Mouse (Mus musculus) cerebellum, adult 18-20 months (tissue): ENCODE measurements around the gene Foxj2.
A peak's percentile ranks its signal among the peaks of the same experiment; 100 is the strongest.

ENCODE experiments used
- DNase-seq, 2 experiments: peaks; one replicate each; pipeline ENCODE4 v3.0.0; 2021

Gene Foxj2

GRCm38 (mm10) chr6:122819306-122820070 lies at the start of gene Foxj2:
Gene Foxj2 (plus strand): TSS chr6:122819914.
- peak; percentile 67 to 86 for DNase-seq

- DNase-seq = peak in 1 of 2 experiments; percentile 51
Observed at GRCm38 (mm10) chr6:122770760-122771315, 48.9 kb upstream of the Foxj2 start.

- DNase-seq = no peak
Observed at GRCm38 (mm10) chr6:122772701-122773100, 47.0 kb upstream of the Foxj2 start.

GRCm38 (mm10) chr6:122774345-122774744 lies 45.4 kb upstream of the Foxj2 start:
- no peak for DNase-seq

GRCm38 (mm10) chr6:122776040-122776439 lies 43.7 kb upstream of the Foxj2 start:
- DNase-seq = no peak

- DNase-seq = no peak
Observed at GRCm38 (mm10) chr6:122779916-122780315, 39.8 kb upstream of the Foxj2 start.

- DNase-seq = no peak
Observed at GRCm38 (mm10) chr6:122781167-122781566, 38.5 kb upstream of the Foxj2 start.

DNA sequence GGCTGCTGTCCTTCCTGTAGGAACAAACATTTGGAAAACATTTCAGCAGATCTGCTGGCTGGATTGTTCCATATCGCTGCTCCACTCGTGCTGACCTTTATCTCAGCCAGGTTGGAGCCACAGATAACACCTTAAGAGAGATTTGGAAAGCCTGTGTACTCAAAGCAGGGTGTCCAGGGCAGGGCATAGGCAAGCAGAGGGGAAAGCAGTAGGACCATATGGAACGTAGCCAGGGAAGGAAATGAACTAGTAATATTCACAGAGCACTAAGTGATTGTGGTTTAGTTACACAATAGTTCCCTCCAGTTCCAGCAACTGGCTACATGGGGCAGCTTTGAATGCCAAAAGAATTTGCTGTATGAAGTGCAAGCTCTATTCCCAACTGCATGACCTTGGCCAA lies 37.5 kb upstream of the Foxj2 start:
- DNase-seq = peak; percentile 56 to 63

DNA sequence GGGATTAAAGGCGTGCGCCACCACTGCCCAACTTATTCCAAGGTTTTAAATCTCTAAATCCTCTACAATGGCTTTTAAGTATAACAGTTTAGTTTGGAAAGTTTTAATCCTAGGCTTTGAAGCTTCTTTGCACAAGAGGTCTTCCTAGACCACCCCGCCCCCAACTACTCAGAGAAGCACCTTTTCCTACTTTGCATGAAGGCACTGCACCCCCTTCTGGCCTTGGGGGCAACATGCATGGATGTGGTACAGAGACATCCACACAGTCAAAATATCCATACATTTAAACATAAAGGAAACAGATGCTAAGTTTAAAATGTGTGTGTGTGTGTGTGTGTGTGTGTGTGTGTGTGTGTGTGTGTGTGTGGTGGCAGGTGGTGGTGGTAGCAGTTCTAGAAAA lies 34.8 kb upstream of the Foxj2 start:
- peak; percentile 54 to 58 for DNase-seq

- peak; percentile 85 for DNase-seq
Observed at GRCm38 (mm10) chr6:122786275-122786674, 33.4 kb upstream of the Foxj2 start.

- peak; percentile 41 to 50 for DNase-seq
Observed at GRCm38 (mm10) chr6:122795254-122795935, 24.3 kb upstream of the Foxj2 start.

DNA sequence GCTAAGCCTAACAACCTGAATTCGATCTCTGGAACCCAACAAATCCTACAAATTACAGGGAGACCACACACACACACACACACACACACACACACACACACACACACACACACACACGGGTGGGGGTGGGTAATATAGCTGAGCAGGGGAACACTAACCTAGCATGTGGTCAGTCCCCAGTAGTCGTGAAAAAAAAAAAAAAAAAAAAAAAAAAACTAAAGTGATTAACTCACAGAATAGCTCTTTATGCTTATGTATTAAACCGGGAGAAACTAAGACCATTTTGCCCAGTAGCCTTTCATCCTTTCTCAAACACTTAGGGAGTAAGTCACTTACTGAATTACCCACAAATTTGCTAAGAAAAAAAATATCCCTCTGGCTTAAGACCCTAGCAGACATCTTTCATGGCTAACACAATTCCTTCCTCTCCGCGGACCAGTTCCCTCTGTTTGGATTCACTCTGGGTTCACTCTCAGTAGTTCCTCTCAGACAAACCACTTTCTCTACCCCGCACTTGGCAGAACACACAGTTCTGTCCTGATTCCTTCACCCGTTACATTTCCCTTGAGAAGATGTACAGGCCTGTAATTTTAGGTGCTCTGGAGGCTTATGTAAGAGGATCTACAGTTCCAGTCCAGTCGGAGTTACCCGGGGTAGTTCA lies 18.9 kb upstream of the Foxj2 start:
- peak in 1 of 2 experiments; percentile 40 for DNase-seq

DNA sequence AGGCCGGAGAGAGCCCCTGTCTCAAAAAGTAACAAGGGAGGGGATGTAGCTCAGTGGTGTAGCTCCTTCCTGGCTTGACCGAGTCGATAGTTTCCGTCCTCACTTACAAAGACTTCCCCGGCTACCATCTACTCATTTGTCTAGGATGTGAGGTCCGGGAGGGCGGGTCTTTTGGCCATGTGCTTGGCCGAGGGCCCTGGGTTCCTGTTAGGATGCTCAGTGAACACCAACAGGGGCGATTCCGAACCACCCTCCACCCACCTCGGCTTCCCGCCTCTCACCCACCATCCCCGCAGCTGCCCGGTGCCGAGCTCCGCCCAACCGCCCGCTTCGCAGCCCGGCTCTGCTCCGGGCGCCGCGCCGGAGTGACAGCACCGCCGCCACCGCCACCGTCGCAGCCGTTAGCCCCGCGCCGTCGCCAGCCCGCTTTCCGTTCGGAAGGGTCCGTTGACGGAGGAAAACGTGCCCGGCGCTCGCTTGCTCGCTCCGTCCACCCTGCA lies 18.4 kb upstream of the Foxj2 start, which contains the start of gene Slc2a3:
Gene Slc2a3 (minus strand): TSS at position 340 of the 500 bp plus-strand sequence.
- DNase-seq = peak; percentile 78 to 82

DNA sequence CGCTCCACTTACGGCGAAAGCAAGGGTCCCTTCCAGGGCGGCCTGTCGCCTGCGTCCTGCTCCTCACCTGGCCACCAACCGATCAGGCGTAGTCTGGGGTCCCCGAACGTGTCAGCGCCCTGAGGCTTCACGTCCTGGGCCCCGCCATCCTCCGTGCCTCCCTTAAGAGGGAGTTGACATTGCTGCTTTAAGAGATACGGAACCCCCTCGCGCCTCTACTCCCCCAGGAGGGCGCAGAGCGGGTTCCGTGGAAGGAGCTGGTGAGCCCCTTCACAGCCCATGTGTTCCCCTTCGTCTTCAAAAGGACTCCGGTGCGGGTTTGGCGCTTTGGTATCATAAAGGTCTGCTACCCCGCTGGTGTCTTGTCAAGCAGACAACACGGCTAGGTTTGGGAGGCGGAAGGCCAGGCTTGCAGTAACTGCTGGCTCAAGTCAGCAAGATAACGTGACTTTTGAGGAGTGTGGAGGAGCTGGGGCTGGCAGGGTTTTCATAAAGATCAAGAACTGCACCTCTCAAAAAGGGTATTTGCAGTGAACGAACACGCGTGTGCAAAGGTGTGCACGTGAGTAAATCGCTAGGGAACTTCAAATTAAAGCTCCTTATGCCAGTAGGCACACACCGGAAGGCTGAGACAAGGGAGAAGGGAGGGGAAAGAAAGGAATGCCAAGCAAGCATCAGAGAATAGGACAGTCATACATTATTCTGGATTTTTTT lies 17.8 kb upstream of the Foxj2 start:
- peak; percentile 57 to 66 for DNase-seq

- peak; percentile 84 to 86 for DNase-seq
Observed at GRCm38 (mm10) chr6:122804418-122804817, 15.3 kb upstream of the Foxj2 start.

GRCm38 (mm10) chr6:122810022-122810614 lies 9.6 kb upstream of the Foxj2 start:
- DNase-seq = no peak

DNA sequence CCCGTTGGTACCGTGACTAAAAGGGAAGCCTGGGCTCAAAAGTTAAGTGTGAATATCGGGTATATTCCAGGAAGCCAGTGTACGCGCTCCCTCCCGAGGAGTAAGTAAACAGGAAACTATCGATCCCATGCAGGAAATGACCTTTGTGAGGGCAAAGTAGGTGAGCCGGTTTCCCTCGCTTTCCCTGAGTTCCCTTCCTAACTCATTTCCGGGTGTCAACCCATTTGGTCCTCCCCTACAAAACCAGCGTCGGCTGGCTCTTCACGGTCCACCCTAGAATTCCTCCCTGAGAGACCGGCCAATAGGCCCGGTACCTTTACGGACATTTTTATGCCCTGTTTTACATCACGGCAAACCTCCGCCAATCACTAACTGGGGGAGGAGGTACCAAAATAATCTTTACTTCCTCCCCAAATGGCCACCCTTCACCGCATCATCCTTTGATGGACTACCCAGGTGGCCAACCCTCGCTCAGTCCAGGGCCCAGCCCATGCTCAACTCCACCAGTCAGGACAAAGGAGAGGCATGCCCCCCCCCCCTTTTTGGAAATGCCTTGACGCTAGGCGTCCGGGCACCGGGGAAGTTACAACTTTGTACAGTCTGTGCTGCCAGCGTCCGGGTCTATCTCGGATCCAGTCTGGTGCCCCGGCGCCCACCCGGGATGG lies 9.0 kb upstream of the Foxj2 start:
- peak; percentile 93 to 99 for DNase-seq

DNA sequence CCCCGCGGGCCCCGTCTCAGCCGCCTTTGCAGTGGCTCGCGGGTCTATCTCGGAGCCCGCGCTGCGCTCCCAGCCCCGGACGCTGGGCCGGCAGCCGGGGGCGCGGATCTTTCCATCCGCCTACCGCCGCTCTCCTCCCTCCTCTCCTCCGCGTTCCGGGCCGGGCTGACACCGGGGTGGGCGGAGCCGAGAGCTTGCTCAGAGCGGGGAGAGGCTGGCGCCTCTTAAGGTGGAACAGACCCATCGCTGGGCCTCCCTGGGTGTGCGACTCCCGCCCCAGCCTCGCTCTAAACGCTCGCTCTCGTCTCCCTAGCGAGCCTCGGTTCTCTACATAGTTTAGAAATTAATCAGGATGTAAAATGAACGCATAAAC lies 8.4 kb upstream of the Foxj2 start:
- peak; percentile 94 to 97 for DNase-seq

- DNase-seq = peak; percentile 46 to 50
Observed at GRCm38 (mm10) chr6:122811771-122812600, 7.7 kb upstream of the Foxj2 start.

- no peak for DNase-seq
Observed at GRCm38 (mm10) chr6:122812716-122813115, 7.0 kb upstream of the Foxj2 start.
